In genomic region chr5:131459549-131459948, GRCm38 (mm10) we compare ENCODE assay signal across 17 mouse cellular contexts.
DNase-seq lines count a peak whose midpoint lies in the region; ATAC-seq and TF ChIP-seq lines count a peak whose summit lies in the region.
"Had no signal": no experiment of that assay in that cellular context is flagged by ENCODE, and none has a peak within 500 bp of the region (broad histone marks: within the 10 kb centered on the region; RNA-seq: fewer than 3 reads in every experiment).

No protein-coding gene starts in this region.

- no peaks in the 10 kb centered on the region for H3K27me3 ChIP-seq in embryonic facial prominence, embryonic 11.5 days (ENCODE audit: control insufficient read depth, insufficient read depth, low read length)
- no peaks in the 10 kb centered on the region for H3K27me3 ChIP-seq in embryonic facial prominence, embryonic 10.5 days (replicated peaks; ENCODE audit: low read depth, poor library complexity, severe bottlenecking)
- H3K27me3 ChIP-seq in midbrain, postnatal 0 days (ENCODE audit: insufficient read depth, low read length), result no peaks in the 10 kb centered on the region
- no peaks in the 10 kb centered on the region for H3K27me3 ChIP-seq in midbrain, embryonic 10.5 days (ENCODE audit: low read depth, poor library complexity, severe bottlenecking)
- no peaks in the 10 kb centered on the region for H3K27me3 ChIP-seq in stomach, postnatal 0 days (ENCODE audit: control insufficient read depth, insufficient read depth, low read length)
- H3K27me3 ChIP-seq: heart, embryonic 13.5 days; intestine, embryonic 15.5 days; limb, embryonic 15.5 days had no signal

- no peaks in the 10 kb centered on the region for H3K9me3 ChIP-seq in embryonic facial prominence, embryonic 11.5 days (replicated peaks; ENCODE audit: control insufficient read depth, low read length)
- no peaks in the 10 kb centered on the region for H3K9me3 ChIP-seq in embryonic facial prominence, embryonic 10.5 days
- no peaks in the 10 kb centered on the region for H3K9me3 ChIP-seq in midbrain, postnatal 0 days (ENCODE audit: low read length)
- H3K9me3 ChIP-seq in midbrain, embryonic 10.5 days (replicated peaks), result no peaks in the 10 kb centered on the region
- no peaks in the 10 kb centered on the region for H3K9me3 ChIP-seq in stomach, postnatal 0 days (ENCODE audit: control insufficient read depth, low read length)
- H3K9me3 ChIP-seq: heart, embryonic 13.5 days; intestine, embryonic 15.5 days; limb, embryonic 15.5 days had no signal

- no peak overlapping the region for H3K27ac ChIP-seq in embryonic facial prominence, embryonic 11.5 days (replicated peaks; ENCODE audit: low read depth, low read length)
- no peak overlapping the region for H3K27ac ChIP-seq in embryonic facial prominence, embryonic 10.5 days (replicated peaks)
- no peak overlapping the region for H3K27ac ChIP-seq in midbrain, postnatal 0 days (ENCODE audit: low read depth, low read length)
- H3K27ac ChIP-seq in midbrain, embryonic 10.5 days (replicated peaks), result no peak overlapping the region
- no peak overlapping the region for H3K27ac ChIP-seq in stomach, postnatal 0 days (replicated peaks)
- H3K27ac ChIP-seq: heart, embryonic 13.5 days; intestine, embryonic 15.5 days; limb, embryonic 15.5 days had no signal

- H3K4me2 ChIP-seq in embryonic facial prominence, embryonic 11.5 days (ENCODE audit: low read depth, low read length), result no peak overlapping the region
- H3K4me2 ChIP-seq in midbrain, postnatal 0 days (ENCODE audit: low read depth, low read length, poor library complexity, severe bottlenecking), result no peak overlapping the region
- no peak overlapping the region for H3K4me2 ChIP-seq in stomach, postnatal 0 days (replicated peaks; ENCODE audit: low read depth)
- H3K4me2 ChIP-seq: heart, embryonic 13.5 days; intestine, embryonic 15.5 days; limb, embryonic 15.5 days had no signal

- peaks cover 22% of the 10 kb centered on the region for H3K36me3 ChIP-seq in embryonic facial prominence, embryonic 11.5 days (replicated peaks; ENCODE audit: control insufficient read depth, insufficient read depth, low read depth, low read length)
- peaks cover 99% of the 10 kb centered on the region for H3K36me3 ChIP-seq in embryonic facial prominence, embryonic 10.5 days (replicated peaks)
- H3K36me3 ChIP-seq in midbrain, postnatal 0 days (ENCODE audit: insufficient read depth, low read length), result peaks cover 12% of the 10 kb centered on the region; the same call in 1 of the 2 replicates
- H3K36me3 ChIP-seq in midbrain, embryonic 10.5 days, result peaks cover 99% of the 10 kb centered on the region
- peaks cover 17% of the 10 kb centered on the region for H3K36me3 ChIP-seq in stomach, postnatal 0 days (ENCODE audit: control insufficient read depth, insufficient read depth, low read length)
- H3K36me3 ChIP-seq: G1E had no signal

- TF ChIP-seq EP300 in stomach, postnatal 0 days (optimal IDR thresholded peaks at IDR 0.05), result no peak

- H3K4me3 ChIP-seq in embryonic facial prominence, embryonic 11.5 days (ENCODE audit: low read depth, low read length), result no peak overlapping the region
- H3K4me3 ChIP-seq in embryonic facial prominence, embryonic 10.5 days, result no peak overlapping the region
- H3K4me3 ChIP-seq in midbrain, postnatal 0 days (ENCODE audit: low read depth, low read length), result no peak overlapping the region
- H3K4me3 ChIP-seq in midbrain, embryonic 10.5 days, result no peak overlapping the region
- no peak overlapping the region for H3K4me3 ChIP-seq in stomach, postnatal 0 days (ENCODE audit: low read depth, low read length)
- H3K4me3 ChIP-seq: heart, embryonic 13.5 days; intestine, embryonic 15.5 days; limb, embryonic 15.5 days had no signal

- no peak overlapping the region for H3K9ac ChIP-seq in embryonic facial prominence, embryonic 11.5 days (replicated peaks; ENCODE audit: low read length)
- no peak overlapping the region for H3K9ac ChIP-seq in midbrain, postnatal 0 days (replicated peaks; ENCODE audit: low read length, poor library complexity, severe bottlenecking)
- H3K9ac ChIP-seq in stomach, postnatal 0 days (ENCODE audit: low read length), result no peak overlapping the region
- H3K9ac ChIP-seq: heart, embryonic 13.5 days; intestine, embryonic 15.5 days; limb, embryonic 15.5 days had no signal

- no peaks in the 10 kb centered on the region for H3K4me1 ChIP-seq in embryonic facial prominence, embryonic 11.5 days (ENCODE audit: control insufficient read depth, insufficient read depth, low read length)
- no peaks in the 10 kb centered on the region for H3K4me1 ChIP-seq in embryonic facial prominence, embryonic 10.5 days
- no peaks in the 10 kb centered on the region; the same call in 1 of the 2 replicates for H3K4me1 ChIP-seq in midbrain, postnatal 0 days (ENCODE audit: insufficient read depth, low read length)
- peaks cover 11% of the 10 kb centered on the region; the same call in 1 of the 2 replicates for H3K4me1 ChIP-seq in midbrain, embryonic 10.5 days
- no peaks in the 10 kb centered on the region for H3K4me1 ChIP-seq in stomach, postnatal 0 days (replicated peaks; ENCODE audit: control insufficient read depth, insufficient read depth)
- H3K4me1 ChIP-seq: heart, embryonic 13.5 days; intestine, embryonic 15.5 days; limb, embryonic 15.5 days had no signal

- no peak for ATAC-seq in embryonic facial prominence, embryonic 11.5 days (replicated peaks; ENCODE audit: insufficient number of reproducible peaks, low FRiP score, low TSS enrichment, low read depth)
- no peak for ATAC-seq in midbrain, postnatal 0 days (ENCODE audit: low FRiP score)
- no peak for ATAC-seq in stomach, postnatal 0 days (ENCODE audit: low FRiP score, low TSS enrichment)
- ATAC-seq: intestine, embryonic 15.5 days had no signal

- WGBS in embryonic facial prominence, embryonic 11.5 days, result 74% methylated on average over 2 of the region's 2 CpGs
- 70% methylated on average over 2 of the region's 2 CpGs for WGBS in embryonic facial prominence, embryonic 10.5 days
- 64% methylated on average over 2 of the region's 2 CpGs for WGBS in midbrain, postnatal 0 days
- WGBS in midbrain, embryonic 10.5 days, result 71% methylated on average over 2 of the region's 2 CpGs
- WGBS in stomach, postnatal 0 days, result 82% methylated on average over 2 of the region's 2 CpGs

- peak; percentile 32 for DNase-seq in embryonic facial prominence, embryonic 11.5 days (ENCODE audit: low spot score)
- DNase-seq in embryonic facial prominence, embryonic 10.5 days (ENCODE audit: low spot score), result no peak
- DNase-seq in kidney, adult 9 months, result peak; percentile 14
- no peak for DNase-seq in kidney, adult 18-20 months
- DNase-seq in midbrain, postnatal 0 days (ENCODE audit: low spot score), result peak; percentile 33
- no peak for DNase-seq in midbrain, embryonic 10.5 days (ENCODE audit: low spot score)
- DNase-seq in stomach, postnatal 0 days (ENCODE audit: low spot score), result no peak
- no peak for DNase-seq in heart, adult 18-20 months
- DNase-seq: adrenal gland, adult 8-10 months; cerebellum, adult 8-10 months; gastrocnemius, postnatal 36 days; right cerebral cortex, postnatal 4 days; thymus, adult 2 months had no signal

- peak; percentile 56 for TF ChIP-seq CTCF in midbrain, postnatal 0 days (IDR thresholded peaks at IDR 0.05)
- TF ChIP-seq CTCF in stomach, postnatal 0 days (IDR thresholded peaks at IDR 0.05; ENCODE audit: low read depth), result peak; percentile 50

Comparison
In these comparisons a context has a peak if more than half of its experiments do, and no peak if none do; other contexts are left out.
1. DNase-seq: peak in embryonic facial prominence, embryonic 11.5 days (single experiment), kidney, adult 9 months (single experiment) and midbrain, postnatal 0 days (single experiment); none in embryonic facial prominence, embryonic 10.5 days (single experiment), kidney, adult 18-20 months (single experiment), midbrain, embryonic 10.5 days (single experiment), stomach, postnatal 0 days (single experiment) and heart, adult 18-20 months (0 of 2).